Mouse (Mus musculus): Measurements from ENCODE around the gene Med17.

GRCm38 (mm10) chr9:15235986-15236385 is 43.7 kb downstream of the Med17 start:
- no peak for TF ChIP-seq CTCF (IDR thresholded peaks at IDR 0.05; ENCODE audit: extremely low read depth, insufficient read depth, low read length)
- TF ChIP-seq POLR2A (IDR thresholded peaks at IDR 0.05; ENCODE audit: extremely low read depth, insufficient read depth, low read length) = no peak
